Mouse (Mus musculus): Measurements from ENCODE around the gene Txnrd3. TPM values are rescaled to one million over a fixed set of nuclear protein-coding genes. Genes with fewer than 3 reads are reported as not detected.

The Txnrd3 gene
- polyA plus RNA-seq, 1 experiment from 2014 or later, result 4.2 TPM

DNA sequence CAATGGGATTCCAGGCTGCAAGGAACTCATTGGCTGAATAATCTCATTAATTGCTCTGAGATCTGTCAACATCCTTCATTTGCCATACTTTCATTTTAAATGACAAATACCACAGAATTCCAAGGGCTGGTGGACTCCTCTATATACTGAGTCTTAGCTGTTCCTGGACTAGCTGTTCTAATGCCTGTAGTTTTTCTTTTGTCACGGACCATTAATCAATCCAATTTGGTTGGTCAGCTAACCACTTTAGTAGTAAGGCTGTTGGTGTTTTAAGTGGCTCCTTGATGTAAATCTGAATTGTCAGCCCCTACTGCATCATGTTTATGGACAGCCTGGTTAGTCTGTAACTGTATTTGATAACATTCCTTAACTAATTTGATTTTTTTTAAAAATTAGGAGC, 43.3 kb downstream of the Txnrd3 start:
- H3K4me1 ChIP-seq (ENCODE audit: insufficient read depth), result no peaks in the 10 kb centered on the region

GRCm38 (mm10) chr6:89706624-89707023, 62.8 kb downstream of the Txnrd3 start:
- no peak overlapping the region for H3K4me2 ChIP-seq (ENCODE audit: low read depth, low read length)
- ATAC-seq, result no peak
- 68% methylated on average over 2 of the region's 2 CpGs for WGBS (ENCODE audit: insufficient replicate concordance)

More for the DNA sequence above, 43.3 kb downstream of the Txnrd3 start:
- Histone ChIP-seq H3K4me2 (ENCODE audit: low read depth, low read length) (no peak overlapping the region), H3K27ac (ENCODE audit: low read depth) (no peak overlapping the region), H3K27me3 (ENCODE audit: insufficient read depth, low read length) (no peaks in the 10 kb centered on the region), H3K36me3 (replicated peaks; ENCODE audit: insufficient read depth, low read length) (no peaks in the 10 kb centered on the region), H3K9me3 (ENCODE audit: low read length) (no peaks in the 10 kb centered on the region), H3K9ac (replicated peaks) (no peak overlapping the region), H3K4me3 (ENCODE audit: low read depth, low read length) (no peak overlapping the region)
- ATAC-seq (no peak), DNase-seq (no peak)
- TF ChIP-seq EP300 (IDR thresholded peaks at IDR 0.05; ENCODE audit: low read depth) (no peak), CTCF (IDR thresholded peaks at IDR 0.05; ENCODE audit: low read depth) (no peak)
- 77% methylated on average over 1 of the region's 1 CpGs for WGBS (ENCODE audit: insufficient replicate concordance)

DNA sequence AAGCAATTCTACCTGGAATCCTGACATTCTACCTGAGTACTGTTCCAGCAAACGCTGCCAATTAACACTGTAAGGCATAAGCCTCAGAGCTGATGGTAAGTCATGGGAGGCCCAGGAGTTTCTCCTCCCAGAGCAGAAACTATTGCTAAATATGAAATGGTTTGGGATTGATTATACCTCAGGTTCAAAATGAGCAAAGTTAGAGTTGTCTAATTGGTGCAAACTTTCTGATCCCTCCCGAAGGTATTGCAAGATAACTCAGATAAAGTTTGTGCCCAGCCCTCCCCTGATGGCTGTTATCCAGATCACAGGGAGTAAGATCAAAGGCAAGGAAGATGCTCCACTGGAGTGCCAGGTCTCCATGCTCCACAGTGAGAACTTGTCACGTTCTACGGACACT, 63.5 kb downstream of the Txnrd3 start, which contains the start of gene Vmn1r40:
TSS of gene Vmn1r40 (plus strand) at position 301 of the 400 bp plus-strand sequence.
- ATAC-seq (no peak), DNase-seq (no peak)
- no peaks in the 10 kb centered on the region for H3K36me3 ChIP-seq (replicated peaks; ENCODE audit: insufficient read depth, low read length)
- no peak within 1 kb of the TSS for H3K4me3 ChIP-seq (ENCODE audit: low read depth, low read length)
- no peaks in the 10 kb centered on the region for H3K27me3 ChIP-seq (ENCODE audit: insufficient read depth, low read length)
- WGBS (ENCODE audit: insufficient replicate concordance), result 70% methylated on average over 4 of the region's 4 CpGs
- H3K4me2 ChIP-seq (ENCODE audit: low read depth, low read length), result no peak within 1 kb of the TSS
- H3K9ac ChIP-seq (replicated peaks), result no peak within 1 kb of the TSS
- H3K9me3 ChIP-seq (ENCODE audit: low read length), result peaks cover 3% of the 10 kb centered on the region; the same call in 1 of the 2 replicates
- TF ChIP-seq CTCF (IDR thresholded peaks at IDR 0.05; ENCODE audit: low read depth) (no peak), EP300 (IDR thresholded peaks at IDR 0.05; ENCODE audit: low read depth) (no peak)
- no peak within 1 kb of the TSS for H3K27ac ChIP-seq (ENCODE audit: low read depth)
- no peaks in the 10 kb centered on the region for H3K4me1 ChIP-seq (ENCODE audit: insufficient read depth)

More at GRCm38 (mm10) chr6:89706624-89707023, 62.8 kb downstream of the Txnrd3 start:
- no peak for TF ChIP-seq EP300 (IDR thresholded peaks at IDR 0.05; ENCODE audit: low read depth)
- no peak for DNase-seq
- Histone ChIP-seq H3K27me3 (ENCODE audit: insufficient read depth, low read length) (no peaks in the 10 kb centered on the region), H3K9me3 (ENCODE audit: low read length) (peaks cover 3% of the 10 kb centered on the region; the same call in 1 of the 2 replicates), H3K9ac (replicated peaks) (no peak overlapping the region), H3K4me3 (ENCODE audit: low read depth, low read length) (no peak overlapping the region), H3K27ac (ENCODE audit: low read depth) (no peak overlapping the region), H3K4me1 (ENCODE audit: insufficient read depth) (no peaks in the 10 kb centered on the region), H3K36me3 (replicated peaks; ENCODE audit: insufficient read depth, low read length) (no peaks in the 10 kb centered on the region)

- DNase-seq, result no peak
- H3K4me2 ChIP-seq (ENCODE audit: low read depth, low read length), result no peak overlapping the region
- no peak overlapping the region for H3K9ac ChIP-seq (replicated peaks)
- ATAC-seq, result no peak
- no peaks in the 10 kb centered on the region for H3K36me3 ChIP-seq (replicated peaks; ENCODE audit: insufficient read depth, low read length)
- H3K4me1 ChIP-seq (ENCODE audit: insufficient read depth), result no peaks in the 10 kb centered on the region
- H3K27ac ChIP-seq (ENCODE audit: low read depth), result no peak overlapping the region
- H3K9me3 ChIP-seq (ENCODE audit: low read length), result no peaks in the 10 kb centered on the region
- no peak for TF ChIP-seq EP300 (IDR thresholded peaks at IDR 0.05; ENCODE audit: low read depth)
- no peak for TF ChIP-seq CTCF (IDR thresholded peaks at IDR 0.05; ENCODE audit: low read depth)
- no peak overlapping the region for H3K4me3 ChIP-seq (ENCODE audit: low read depth, low read length)
- H3K27me3 ChIP-seq (ENCODE audit: insufficient read depth, low read length), result no peaks in the 10 kb centered on the region
Observed at GRCm38 (mm10) chr6:89718051-89718450, 74.3 kb downstream of the Txnrd3 start.

Other genes with a start within 250 kb of the Txnrd3 start
- 8.4 and 8.8 TPM in 2 replicates for gene Chchd6, start 48.3 kb upstream of the Txnrd3 start, polyA plus RNA-seq (2015; fragmentation: Nextera tagmentation; extraction: Ambion mirVana)
- not detected in 2 replicates for gene Vmn1r40, start 63.6 kb downstream of the Txnrd3 start, polyA plus RNA-seq (2015; fragmentation: Nextera tagmentation; extraction: Ambion mirVana)
- not detected in 2 replicates for gene Vmn1r41, start 96.8 kb downstream of the Txnrd3 start, polyA plus RNA-seq (2015; fragmentation: Nextera tagmentation; extraction: Ambion mirVana)
- gene Vmn1r42, start 232.4 kb downstream of the Txnrd3 start, polyA plus RNA-seq (2015; fragmentation: Nextera tagmentation; extraction: Ambion mirVana), result not detected in 2 replicates
- gene Vmn1r43, start 232.4 kb downstream of the Txnrd3 start, polyA plus RNA-seq (2015; fragmentation: Nextera tagmentation; extraction: Ambion mirVana), result not detected in 2 replicates
- not detected in 2 replicates for gene Vmn1r44, start 239.7 kb downstream of the Txnrd3 start, polyA plus RNA-seq (2015; fragmentation: Nextera tagmentation; extraction: Ambion mirVana)